Mouse (Mus musculus) hematopoietic stem cell, adult 5-6 weeks (primary cell): ENCODE data around the gene A530084C06Rik. TPM values are rescaled to one million over a fixed set of nuclear protein-coding genes. Genes with fewer than 3 reads are reported as not detected.

ENCODE experiments used
- ATAC-seq, 2 experiments: fragments of 125-278 bp in 1 of 2; replicated peaks in 1 of 2; 2 replicates each; pipeline ENCODE4 v1.8.0; 2016 to 2017; ENCODE audit warnings: inconsistent platforms in 2 of 2, mild to moderate bottlenecking in 2 of 2, moderate number of reproducible peaks in 2 of 2, low read depth in 1 of 2, moderate TSS enrichment in 1 of 2; ENCODE audit not compliant: low FRiP score in 2 of 2, poor library complexity in 2 of 2, severe bottlenecking in 2 of 2, insufficient read depth in 1 of 2, low TSS enrichment in 1 of 2
- total RNA-seq: library from RNA; stranded (forward); fragments of 172-1452, 232-1000 nt; gene quantifications from 2 replicates; pipeline ENCODE4 v1.2.3, GENCODE M21; 2017

Gene A530084C06Rik
- total RNA-seq, 1 experiment from 2014 or later = 0.15 TPM

DNA sequence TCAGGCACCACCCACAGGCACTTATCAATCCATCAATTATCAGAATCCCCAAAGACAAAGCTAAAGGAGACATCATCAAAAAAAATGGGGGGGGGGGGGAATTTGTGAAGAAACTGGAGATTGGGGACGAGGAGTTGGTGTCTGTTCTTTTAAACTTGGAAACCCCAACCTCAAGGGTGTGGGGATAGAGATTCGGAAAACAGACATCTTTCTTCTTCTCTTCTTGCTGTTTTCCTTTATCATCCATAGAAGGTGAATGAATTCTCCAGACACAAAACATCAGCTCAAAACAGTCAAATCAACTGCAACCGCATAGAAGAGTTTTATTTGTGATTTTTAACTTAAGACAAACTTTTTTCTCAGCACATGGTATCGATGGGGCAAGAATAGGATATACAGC is 3.3 kb downstream of the A530084C06Rik start, which contains the start of gene Foxq1:
Gene Foxq1, plus strand, starts transcription at position 301 of the 400 bp plus-strand sequence.
- no peak for ATAC-seq

DNA sequence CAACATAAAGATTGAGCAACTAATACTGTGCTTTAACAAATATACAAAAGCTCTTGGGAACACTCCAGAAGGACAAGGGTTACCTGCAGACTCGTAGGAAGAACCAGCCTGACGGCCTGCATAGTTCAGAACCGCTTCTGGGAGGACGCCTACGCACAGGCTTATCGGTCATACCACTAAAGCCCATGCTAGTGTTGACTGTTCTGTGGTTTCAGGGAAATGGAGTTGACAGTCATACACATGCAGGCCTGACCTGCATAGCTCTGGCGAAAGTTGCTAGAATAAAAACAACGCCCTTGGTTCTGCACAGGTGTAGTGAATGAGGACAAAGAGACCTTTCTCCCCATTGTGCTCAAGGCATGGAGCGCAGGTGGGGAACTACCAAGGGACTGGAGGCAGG is 11.5 kb downstream of the A530084C06Rik start:
- ATAC-seq = no peak; a peak in 1 of 4 replicates

DNA sequence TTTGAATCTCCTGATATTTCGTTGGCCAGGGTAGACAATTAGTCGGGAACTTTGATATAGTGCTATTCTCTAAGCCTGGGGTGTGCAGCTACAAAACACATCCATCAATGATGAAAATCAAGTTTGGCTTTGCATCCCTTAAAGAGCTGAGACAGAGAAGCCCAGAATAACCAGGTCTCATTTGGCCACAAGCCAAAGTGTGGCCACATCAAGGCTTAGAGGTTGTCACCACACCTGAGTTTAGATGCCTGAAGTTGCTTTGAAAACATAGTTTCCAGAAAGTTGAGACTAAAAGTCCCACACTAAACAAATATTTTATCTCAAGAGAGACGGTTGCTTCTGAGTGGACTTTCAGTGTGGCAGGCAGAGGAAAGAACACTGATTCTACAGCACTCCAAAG is 11.9 kb downstream of the A530084C06Rik start:
- no peak for ATAC-seq

DNA sequence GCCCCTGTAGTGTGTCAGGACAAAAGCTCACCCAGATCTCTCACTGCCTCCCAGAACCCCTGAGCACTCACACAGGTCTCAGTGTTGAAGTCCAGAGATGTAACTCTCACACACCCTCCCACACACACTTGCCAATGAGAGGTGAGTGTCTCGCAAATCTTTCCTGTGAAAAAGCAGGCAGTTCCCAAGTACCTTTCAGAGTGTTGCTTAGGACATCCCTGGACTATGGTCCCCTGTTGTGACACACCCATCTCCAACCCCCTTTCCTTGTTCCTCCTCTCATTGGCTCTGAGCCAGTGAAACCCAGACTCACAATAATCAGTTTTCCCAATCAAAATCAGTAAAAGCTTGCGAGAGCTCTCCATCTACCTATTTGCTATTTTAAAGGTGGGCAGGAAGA is 12.3 kb downstream of the A530084C06Rik start:
- ATAC-seq = no peak

DNA sequence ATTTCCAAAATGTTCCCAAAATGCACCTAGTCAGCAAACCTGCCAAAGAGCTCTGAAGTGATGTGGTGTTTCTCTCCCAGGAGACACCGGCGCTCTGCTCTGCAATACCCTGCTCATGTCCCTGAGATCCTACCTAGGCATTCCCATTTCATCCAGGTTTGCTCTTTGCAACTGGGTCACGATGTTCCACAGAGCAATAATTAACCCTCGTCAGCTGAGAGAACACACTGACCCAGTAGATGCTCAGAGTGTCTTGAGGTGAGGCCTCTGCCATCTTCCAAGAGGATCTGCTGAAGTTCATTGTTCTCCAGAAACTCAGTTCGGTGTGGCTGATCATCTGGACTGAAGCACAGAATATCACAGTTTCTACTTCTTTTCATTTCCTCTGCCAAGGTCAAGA is 16.1 kb downstream of the A530084C06Rik start:
- ATAC-seq = no peak

DNA sequence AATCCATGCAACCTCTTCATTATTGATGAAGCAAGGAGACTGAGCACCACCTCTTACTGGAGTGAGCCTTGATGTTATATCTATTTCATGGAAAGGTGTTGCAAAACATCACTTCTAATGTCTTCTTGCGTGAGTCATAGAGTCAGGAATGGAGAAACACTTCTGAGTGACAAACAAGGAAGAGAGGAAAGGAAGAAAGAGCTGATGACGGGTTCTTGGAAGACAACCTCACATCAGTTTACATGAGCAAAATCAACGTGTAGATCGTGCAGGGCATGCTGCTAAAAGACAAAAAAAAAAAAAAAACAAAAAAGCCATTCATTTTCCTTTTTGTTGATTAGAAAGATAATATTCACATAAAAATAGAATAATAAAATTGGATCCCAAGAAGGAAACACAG is 24.4 kb downstream of the A530084C06Rik start:
- no peak for ATAC-seq

DNA sequence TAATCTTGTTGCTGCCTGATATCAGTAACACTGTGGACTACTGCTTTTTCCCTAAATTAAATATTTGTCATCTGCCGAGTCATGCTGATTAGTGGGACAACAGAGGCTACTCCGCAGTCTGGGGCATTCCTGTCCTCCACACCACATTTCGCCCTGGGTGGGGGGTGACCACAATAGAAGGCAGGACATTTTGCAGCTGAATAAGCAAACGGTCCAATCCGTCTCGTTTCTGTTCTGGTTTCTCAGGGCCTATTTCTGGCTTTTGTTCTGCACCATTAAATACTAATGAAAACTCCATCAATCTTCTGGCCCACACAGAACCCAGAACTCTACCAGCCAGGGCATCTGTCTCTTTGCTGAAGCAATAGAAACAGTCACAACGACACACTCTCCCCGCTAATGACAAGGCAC is 27.5 kb downstream of the A530084C06Rik start:
- ATAC-seq = no peak

DNA sequence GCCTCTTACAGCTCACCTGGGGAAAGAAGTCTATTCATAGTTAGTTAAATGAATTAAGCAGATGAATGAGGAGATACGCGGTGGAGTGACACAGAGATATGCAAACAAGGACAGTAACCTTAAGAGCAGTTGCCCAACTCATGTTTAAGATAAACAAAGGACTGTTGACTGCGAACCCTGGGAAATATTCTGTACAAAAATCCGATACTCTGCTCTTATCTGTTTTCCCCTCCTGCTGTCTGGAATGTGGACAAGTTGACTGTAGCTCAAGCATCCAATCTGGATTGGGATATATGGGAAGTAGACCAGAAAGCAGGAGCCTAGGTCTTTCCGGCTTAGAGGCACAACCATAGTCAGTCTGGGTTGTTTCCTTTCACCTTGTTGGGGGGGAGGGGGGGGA is 27.9 kb downstream of the A530084C06Rik start:
- ATAC-seq = no peak

DNA sequence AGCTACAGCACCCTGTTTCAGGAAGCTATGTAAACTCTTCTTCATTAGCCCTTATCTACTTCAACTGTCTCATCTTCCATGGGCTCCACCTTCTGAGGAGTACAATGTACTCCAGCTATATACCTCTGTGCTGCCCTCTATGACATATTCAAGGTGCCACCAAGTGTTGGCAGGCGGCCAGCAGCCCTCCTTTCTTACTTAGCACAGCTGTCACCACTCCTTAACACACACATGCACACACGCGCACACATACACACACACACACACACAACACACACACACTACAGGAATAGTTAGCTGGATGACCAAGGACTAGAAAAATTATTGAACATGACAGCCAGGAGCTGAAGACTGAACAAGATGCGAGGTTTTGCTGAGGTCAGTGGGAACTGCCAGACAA is 34.2 kb downstream of the A530084C06Rik start:
- no peak for ATAC-seq

DNA sequence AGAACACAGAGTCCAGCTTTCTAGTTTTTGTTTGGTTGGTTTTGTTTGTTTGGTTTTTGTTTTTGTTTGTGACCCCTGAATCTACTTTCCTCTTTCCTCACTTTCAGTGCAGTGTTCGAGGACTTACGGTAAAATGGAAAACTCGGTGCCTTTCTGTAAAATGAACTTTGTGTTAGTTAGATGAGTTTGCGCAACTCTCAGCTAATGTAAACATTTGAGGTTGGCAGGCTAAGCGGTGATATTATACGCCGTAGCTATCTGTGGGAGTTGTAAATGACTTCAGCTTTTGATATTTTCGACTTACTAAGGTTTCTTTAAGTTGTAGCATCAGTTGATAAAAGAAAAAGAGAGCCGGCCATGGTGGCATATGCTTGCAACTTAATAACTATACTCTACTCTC is 40.2 kb downstream of the A530084C06Rik start:
- no peak for ATAC-seq

DNA sequence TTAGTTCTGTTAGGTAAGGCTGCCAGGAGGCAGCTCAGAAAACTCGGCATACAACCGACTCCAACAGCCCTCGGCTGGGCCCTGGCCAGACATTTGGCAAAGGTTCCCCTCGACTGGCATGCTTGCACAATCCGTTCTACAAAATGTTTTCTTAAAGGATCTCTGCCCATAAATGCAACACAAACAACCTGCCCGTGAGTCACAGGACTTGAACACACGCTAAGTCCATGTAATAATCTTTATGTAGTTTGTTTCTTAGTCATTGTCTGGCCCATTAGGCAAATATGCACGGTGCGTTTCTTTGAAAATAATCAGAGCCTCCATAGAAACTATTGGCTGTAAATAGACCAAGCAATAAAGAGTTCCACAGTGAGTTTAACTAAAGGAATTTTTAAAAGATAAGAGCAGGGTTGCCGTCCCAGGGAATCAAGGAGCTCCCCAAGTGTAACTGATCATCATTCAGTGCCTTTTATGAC is 40.7 kb downstream of the A530084C06Rik start:
- no peak for ATAC-seq

DNA sequence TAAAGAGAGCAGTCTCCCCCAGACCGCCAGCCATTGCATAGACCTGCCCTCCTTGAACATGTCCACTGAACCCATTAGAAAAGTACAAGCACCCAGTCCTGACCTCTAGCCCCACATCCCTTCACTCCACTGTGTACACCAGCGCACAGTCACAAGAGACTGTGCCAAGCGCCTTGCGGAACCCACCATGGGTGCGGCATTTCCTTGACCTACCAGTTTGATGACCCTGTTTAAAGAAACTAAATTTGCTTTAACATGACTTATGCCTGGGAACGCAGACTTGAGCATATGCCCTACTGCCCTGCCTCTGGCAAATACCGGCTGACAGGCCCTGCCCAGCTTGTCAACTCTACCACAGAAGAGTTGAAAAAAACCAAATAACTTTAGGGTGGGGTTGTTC is 43.9 kb downstream of the A530084C06Rik start:
- ATAC-seq = no peak

DNA sequence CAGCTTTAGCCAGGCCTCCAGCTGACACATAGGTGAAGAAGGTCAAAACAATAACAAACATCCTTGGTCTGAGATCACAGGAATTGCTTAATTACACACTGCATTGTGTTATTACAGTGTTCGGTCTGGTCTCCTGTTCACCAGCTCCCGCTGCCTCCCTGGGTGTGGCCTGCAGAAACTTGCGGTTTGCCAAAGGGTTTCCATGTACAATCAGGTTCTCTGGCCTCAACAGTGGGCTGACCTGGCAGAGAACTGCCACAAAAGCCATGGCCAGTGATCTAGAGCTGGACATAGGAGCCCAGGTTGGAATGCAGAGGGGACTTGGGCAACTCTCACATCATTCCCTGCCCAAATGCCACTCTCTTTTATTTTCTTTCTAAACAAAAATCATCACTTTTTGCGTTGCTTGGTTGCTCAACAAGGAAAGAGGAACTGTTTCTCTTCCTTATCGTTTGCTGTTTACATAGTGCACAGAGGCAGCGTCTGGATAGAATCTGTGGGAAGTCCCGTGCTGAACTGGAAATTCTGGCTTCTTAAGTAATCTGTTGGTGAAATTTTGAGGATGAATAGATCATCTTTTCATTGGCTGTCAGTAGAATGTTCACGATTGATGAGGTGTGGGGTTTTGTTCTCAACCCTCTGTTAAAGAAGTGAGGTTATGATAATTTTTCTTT is 52.5 kb downstream of the A530084C06Rik start:
- peak in 1 of 2 experiments; percentile 29; a peak in 1 of 4 replicates for ATAC-seq

Other genes starting within 250 kb of the A530084C06Rik start
- gene Foxq1, start 3.2 kb downstream of the A530084C06Rik start, total RNA-seq = not detected in 2 replicates
- 0.13 TPM in 1 of 2 replicates, not detected in the other for gene Foxf2, start 66.5 kb upstream of the A530084C06Rik start, total RNA-seq
- gene Foxc1, start 247.3 kb upstream of the A530084C06Rik start, total RNA-seq = not detected in 2 replicates